Mouse (Mus musculus): Measurements from ENCODE around the gene Mark2.

- TF ChIP-seq CTCF (conservative IDR thresholded peaks at IDR 0.05; ENCODE audit: low read length) (no peak; the same call in none of the 2 replicates), POU5F1 (IDR thresholded peaks at IDR 0.05; ENCODE audit: borderline replicate concordance, low read length) (no peak)
Observed at GRCm38 (mm10) chr19:7261964-7262363, 79.7 kb downstream of the Mark2 start.

All from E14TG2a.4 (cell line).